Mouse (Mus musculus): Measurements from ENCODE around the gene Rps6kl1. TPM values are rescaled to one million over a fixed set of nuclear protein-coding genes. Genes with fewer than 3 reads are reported as not detected.

Rps6kl1 gene
- total and polyA plus RNA-seq, 2 experiments from 2014 or later: 35.0 to 48.6 TPM

- H3K9me3 ChIP-seq (ENCODE audit: low read length): no peaks in the 10 kb centered on the region
- WGBS: 78% methylated on average over 5 of the region's 5 CpGs
- ATAC-seq (ENCODE audit: low FRiP score): no peak
- no peak overlapping the region for H3K9ac ChIP-seq (replicated peaks; ENCODE audit: low read length, poor library complexity, severe bottlenecking)
- H3K27ac ChIP-seq (ENCODE audit: low read depth, low read length): no peak overlapping the region
- no peak for TF ChIP-seq CTCF (IDR thresholded peaks at IDR 0.05)
- H3K4me1 ChIP-seq (ENCODE audit: insufficient read depth, low read length): no peaks in the 10 kb centered on the region
- H3K4me2 ChIP-seq (ENCODE audit: low read depth, low read length, poor library complexity, severe bottlenecking): no peak overlapping the region
- H3K27me3 ChIP-seq (ENCODE audit: insufficient read depth, low read length): no peaks in the 10 kb centered on the region
- no peaks in the 10 kb centered on the region for H3K36me3 ChIP-seq (ENCODE audit: insufficient read depth, low read length)
- H3K4me3 ChIP-seq (ENCODE audit: low read depth, low read length): no peak overlapping the region
- DNase-seq (ENCODE audit: low spot score): no peak
Observed at GRCm38 (mm10) chr12:85159592-85159991, 8.5 kb upstream of the Rps6kl1 start.

GRCm38 (mm10) chr12:85158801-85159200, 7.7 kb upstream of the Rps6kl1 start:
- no peak for ATAC-seq (ENCODE audit: low FRiP score)
- no peak overlapping the region for H3K27ac ChIP-seq (ENCODE audit: low read depth, low read length)

GRCm38 (mm10) chr12:85157797-85158460, 6.9 kb upstream of the Rps6kl1 start:
- Histone ChIP-seq H3K27me3 (ENCODE audit: insufficient read depth, low read length) (no peaks in the 10 kb centered on the region), H3K4me1 (ENCODE audit: insufficient read depth, low read length) (no peaks in the 10 kb centered on the region), H3K9me3 (ENCODE audit: low read length) (no peaks in the 10 kb centered on the region), H3K4me2 (ENCODE audit: low read depth, low read length, poor library complexity, severe bottlenecking) (no peak overlapping the region), H3K36me3 (ENCODE audit: insufficient read depth, low read length) (no peaks in the 10 kb centered on the region), H3K27ac (ENCODE audit: low read depth, low read length) (no peak overlapping the region), H3K4me3 (ENCODE audit: low read depth, low read length) (no peak overlapping the region), H3K9ac (replicated peaks; ENCODE audit: low read length, poor library complexity, severe bottlenecking) (no peak overlapping the region)
- no peak for TF ChIP-seq CTCF (IDR thresholded peaks at IDR 0.05)
- WGBS: 89% methylated on average over 14 of the region's 14 CpGs
- ATAC-seq (ENCODE audit: low FRiP score) (no peak), DNase-seq (ENCODE audit: low spot score) (no peak)

More at GRCm38 (mm10) chr12:85158801-85159200, 7.7 kb upstream of the Rps6kl1 start:
- no peak overlapping the region for H3K4me2 ChIP-seq (ENCODE audit: low read depth, low read length, poor library complexity, severe bottlenecking)
- DNase-seq (ENCODE audit: low spot score): no peak
- 93% methylated on average over 8 of the region's 8 CpGs for WGBS
- no peak overlapping the region for H3K9ac ChIP-seq (replicated peaks; ENCODE audit: low read length, poor library complexity, severe bottlenecking)
- no peaks in the 10 kb centered on the region for H3K4me1 ChIP-seq (ENCODE audit: insufficient read depth, low read length)
- no peaks in the 10 kb centered on the region for H3K9me3 ChIP-seq (ENCODE audit: low read length)
- H3K27me3 ChIP-seq (ENCODE audit: insufficient read depth, low read length): no peaks in the 10 kb centered on the region
- no peak overlapping the region for H3K4me3 ChIP-seq (ENCODE audit: low read depth, low read length)
- no peak for TF ChIP-seq CTCF (IDR thresholded peaks at IDR 0.05)
- no peaks in the 10 kb centered on the region for H3K36me3 ChIP-seq (ENCODE audit: insufficient read depth, low read length)

GRCm38 (mm10) chr12:85156324-85156723, 5.3 kb upstream of the Rps6kl1 start:
- Histone ChIP-seq H3K27ac (ENCODE audit: low read depth, low read length) (no peak overlapping the region), H3K9ac (replicated peaks; ENCODE audit: low read length, poor library complexity, severe bottlenecking) (no peak overlapping the region), H3K27me3 (ENCODE audit: insufficient read depth, low read length) (no peaks in the 10 kb centered on the region), H3K4me3 (ENCODE audit: low read depth, low read length) (no peak overlapping the region), H3K9me3 (ENCODE audit: low read length) (no peaks in the 10 kb centered on the region), H3K4me2 (ENCODE audit: low read depth, low read length, poor library complexity, severe bottlenecking) (no peak overlapping the region), H3K36me3 (ENCODE audit: insufficient read depth, low read length) (no peaks in the 10 kb centered on the region), H3K4me1 (ENCODE audit: insufficient read depth, low read length) (peaks cover 4% of the 10 kb centered on the region; the same call in 1 of the 2 replicates)
- 72% methylated on average over 6 of the region's 6 CpGs for WGBS
- TF ChIP-seq CTCF (IDR thresholded peaks at IDR 0.05): no peak
- ATAC-seq (ENCODE audit: low FRiP score): no peak
- no peak for DNase-seq (ENCODE audit: low spot score)

DNA sequence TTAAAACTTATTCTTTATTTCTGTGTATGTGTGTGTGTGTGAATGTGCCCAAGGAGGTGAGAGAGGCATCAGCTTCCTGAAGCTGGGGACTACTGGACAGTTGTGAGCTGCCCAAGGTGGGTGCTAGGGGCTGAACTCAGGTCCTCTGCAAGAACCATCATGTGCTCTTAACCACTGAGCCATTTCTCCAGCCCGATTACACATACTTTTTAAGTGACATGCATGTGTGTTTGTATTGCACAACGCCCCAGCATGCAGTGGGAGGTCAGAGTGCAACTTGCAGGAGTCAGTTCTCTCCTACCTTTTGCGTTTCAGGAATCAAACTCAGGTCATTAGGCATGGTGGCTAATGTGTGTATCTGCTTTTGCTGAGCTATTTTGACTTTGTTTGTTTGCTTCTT, 1.9 kb upstream of the Rps6kl1 start:
- Histone ChIP-seq H3K4me1 (ENCODE audit: insufficient read depth, low read length) (peaks cover 7% of the 10 kb centered on the region; the same call in 1 of the 2 replicates), H3K36me3 (ENCODE audit: insufficient read depth, low read length) (no peaks in the 10 kb centered on the region), H3K27ac (ENCODE audit: low read depth, low read length) (no peak overlapping the region), H3K27me3 (ENCODE audit: insufficient read depth, low read length) (no peaks in the 10 kb centered on the region), H3K9me3 (ENCODE audit: low read length) (no peaks in the 10 kb centered on the region), H3K9ac (replicated peaks; ENCODE audit: low read length, poor library complexity, severe bottlenecking) (no peak overlapping the region), H3K4me2 (ENCODE audit: low read depth, low read length, poor library complexity, severe bottlenecking) (no peak overlapping the region), H3K4me3 (ENCODE audit: low read depth, low read length) (no peak overlapping the region)
- DNase-seq (ENCODE audit: low spot score) (no peak), ATAC-seq (ENCODE audit: low FRiP score) (no peak)
- 80% methylated on average over 3 of the region's 3 CpGs for WGBS
- TF ChIP-seq CTCF (IDR thresholded peaks at IDR 0.05): no peak

GRCm38 (mm10) chr12:85150321-85151001, 603 bp downstream of the Rps6kl1 start:
- no peak for TF ChIP-seq CTCF (IDR thresholded peaks at IDR 0.05)
- peak overlapping the region; percentile 83 for H3K4me2 ChIP-seq (ENCODE audit: low read depth, low read length, poor library complexity, severe bottlenecking)
- DNase-seq (ENCODE audit: low spot score) (peak; percentile 15), ATAC-seq (ENCODE audit: low FRiP score) (peak; percentile 18)
- 0 out of 2 replicates have a peak, but pooled peaks cover 7% of the 10 kb centered on the region for H3K36me3 ChIP-seq (ENCODE audit: insufficient read depth, low read length)
- H3K4me1 ChIP-seq (ENCODE audit: insufficient read depth, low read length): peaks cover 7% of the 10 kb centered on the region; the same call in 1 of the 2 replicates
- peak overlapping the region; percentile 65 for H3K4me3 ChIP-seq (ENCODE audit: low read depth, low read length)
- H3K9ac ChIP-seq (replicated peaks; ENCODE audit: low read length, poor library complexity, severe bottlenecking): peak overlapping the region; percentile 83
- H3K9me3 ChIP-seq (ENCODE audit: low read length): no peaks in the 10 kb centered on the region
- H3K27ac ChIP-seq (ENCODE audit: low read depth, low read length): peak overlapping the region; percentile 72
- no peaks in the 10 kb centered on the region for H3K27me3 ChIP-seq (ENCODE audit: insufficient read depth, low read length)
- 8% methylated on average over 20 of the region's 20 CpGs for WGBS
